Mouse (Mus musculus) stomach, postnatal 0 days (tissue): ENCODE results near the gene Ptk7.

Source experiments
- CTCF ChIP-seq: IDR thresholded peaks from 2 replicates; pipeline ENCODE4 v1.5.1; 2016; ENCODE audit warnings: antibody characterized with exemption, low read depth, mild to moderate bottlenecking, moderate library complexity
- EP300 ChIP-seq: optimal IDR thresholded peaks from 2 replicates; pipeline ENCODE3; 2016; ENCODE audit warnings: antibody characterized with exemption

- no peak for TF ChIP-seq CTCF
- no peak for TF ChIP-seq EP300
Observed at GRCm38 (mm10) chr17:46559146-46559545, 70.2 kb downstream of the Ptk7 start.
